In genomic region chr14:51943336-51943735, GRCm38 (mm10) we compare ENCODE assay signal across 1 mouse cellular context.
TF ChIP-seq lines count a peak whose summit lies in the region.

No protein-coding gene starts in this region.

TF ChIP-seq in CH12.LX, 34 proteins besides CTCF, POLR2A, EP300 and RAD21:
- TF ChIP-seq SIN3A (IDR thresholded peaks at IDR 0.05; ENCODE audit: low read length): no peak
- no peak for TF ChIP-seq E2F4 (IDR thresholded peaks at IDR 0.05; ENCODE audit: insufficient replicate concordance, low read depth, low read length)
- TF ChIP-seq NRF1 (IDR thresholded peaks at IDR 0.05; ENCODE audit: low read depth, low read length): no peak
- TF ChIP-seq CHD2 (IDR thresholded peaks at IDR 0.05; ENCODE audit: low read length): no peak
- no peak for TF ChIP-seq TCF12 (IDR thresholded peaks at IDR 0.05; ENCODE audit: low read depth, low read length)
- TF ChIP-seq JUND (conservative IDR thresholded peaks at IDR 0.05; ENCODE audit: low read depth, low read length): no peak
- TF ChIP-seq ELF1 (IDR thresholded peaks at IDR 0.05; ENCODE audit: low read depth, low read length): no peak
- no peak for TF ChIP-seq CHD1 (IDR thresholded peaks at IDR 0.05; ENCODE audit: low read depth, low read length)
